Mouse (Mus musculus) spleen, adult 2 months (tissue): Measurements from ENCODE around the gene Zfp422.

Experiments
- CTCF ChIP-seq: fragments of 200-500 bp; IDR thresholded peaks from 2 replicates; pipeline ENCODE4 v1.5.1; 2011; ENCODE audit warnings: mild to moderate bottlenecking, inconsistent platforms; ENCODE audit not compliant: insufficient read depth, insufficient read length, insufficient replicate concordance; ENCODE audit errors: extremely low read depth
- POLR2A ChIP-seq: fragments of 200-500 bp; IDR thresholded peaks from 2 replicates; pipeline ENCODE4 v1.6.1; 2011; ENCODE audit warnings: low read depth, low read length, inconsistent platforms

GRCm38 (mm10) chr6:116671768-116672167 is 43.0 kb upstream of the Zfp422 start:
- TF ChIP-seq CTCF: no peak
- no peak for TF ChIP-seq POLR2A
